Mouse (Mus musculus): ENCODE results near the gene Tdrkh. TPM values are rescaled to one million over a fixed set of nuclear protein-coding genes. Genes with fewer than 3 reads are reported as not detected.

Gene Tdrkh
- polyA plus RNA-seq, 1 experiment from 2014 or later, result 19.8 TPM

- H3K9me3 ChIP-seq (replicated peaks; ENCODE audit: control insufficient read depth, low read length), result no peaks in the 10 kb centered on the region
- H3K4me3 ChIP-seq (ENCODE audit: low read depth, low read length), result no peak overlapping the region
- DNase-seq (ENCODE audit: low spot score) (no peak), ATAC-seq (replicated peaks; ENCODE audit: insufficient number of reproducible peaks, low FRiP score, low TSS enrichment, low read depth) (no peak)
- 21% methylated on average over 13 of the region's 13 CpGs for WGBS
- no peak overlapping the region for H3K9ac ChIP-seq (replicated peaks; ENCODE audit: low read length)
- H3K27ac ChIP-seq (replicated peaks; ENCODE audit: low read depth, low read length), result no peak overlapping the region
- H3K4me1 ChIP-seq (ENCODE audit: control insufficient read depth, insufficient read depth, low read length), result peaks cover 6% of the 10 kb centered on the region; the same call in 1 of the 2 replicates
- H3K4me2 ChIP-seq (ENCODE audit: low read depth, low read length), result no peak overlapping the region
- H3K27me3 ChIP-seq (ENCODE audit: control insufficient read depth, insufficient read depth, low read length), result no peaks in the 10 kb centered on the region; the same call in 1 of the 2 replicates
- no peaks in the 10 kb centered on the region for H3K36me3 ChIP-seq (replicated peaks; ENCODE audit: control insufficient read depth, insufficient read depth, low read depth, low read length)
These were observed 35.8 kb upstream of the Tdrkh start for GRCm38 (mm10) chr3:94377028-94377923.

- Histone ChIP-seq H3K36me3 (replicated peaks; ENCODE audit: control insufficient read depth, insufficient read depth, low read depth, low read length) (no peaks in the 10 kb centered on the region), H3K4me2 (ENCODE audit: low read depth, low read length) (no peak overlapping the region), H3K9me3 (replicated peaks; ENCODE audit: control insufficient read depth, low read length) (no peaks in the 10 kb centered on the region), H3K27me3 (ENCODE audit: control insufficient read depth, insufficient read depth, low read length) (no peaks in the 10 kb centered on the region; the same call in 1 of the 2 replicates), H3K9ac (replicated peaks; ENCODE audit: low read length) (no peak overlapping the region), H3K27ac (replicated peaks; ENCODE audit: low read depth, low read length) (no peak overlapping the region), H3K4me1 (ENCODE audit: control insufficient read depth, insufficient read depth, low read length) (no peaks in the 10 kb centered on the region), H3K4me3 (ENCODE audit: low read depth, low read length) (no peak overlapping the region)
- no peak for DNase-seq (ENCODE audit: low spot score)
- no peak for ATAC-seq (replicated peaks; ENCODE audit: insufficient number of reproducible peaks, low FRiP score, low TSS enrichment, low read depth)
- WGBS, result 20% methylated on average over 9 of the region's 9 CpGs
These were observed 33.1 kb upstream of the Tdrkh start for GRCm38 (mm10) chr3:94379831-94380510.

GRCm38 (mm10) chr3:94382308-94382707 lies 30.8 kb upstream of the Tdrkh start:
- no peak overlapping the region for H3K27ac ChIP-seq (replicated peaks; ENCODE audit: low read depth, low read length)
- DNase-seq (ENCODE audit: low spot score) (no peak), ATAC-seq (replicated peaks; ENCODE audit: insufficient number of reproducible peaks, low FRiP score, low TSS enrichment, low read depth) (no peak)
- no peak overlapping the region for H3K4me3 ChIP-seq (ENCODE audit: low read depth, low read length)
- no peak overlapping the region for H3K4me2 ChIP-seq (ENCODE audit: low read depth, low read length)
- no peaks in the 10 kb centered on the region for H3K36me3 ChIP-seq (replicated peaks; ENCODE audit: control insufficient read depth, insufficient read depth, low read depth, low read length)
- 66% methylated on average over 5 of the region's 5 CpGs for WGBS
- H3K9me3 ChIP-seq (replicated peaks; ENCODE audit: control insufficient read depth, low read length), result no peaks in the 10 kb centered on the region
- H3K27me3 ChIP-seq (ENCODE audit: control insufficient read depth, insufficient read depth, low read length), result no peaks in the 10 kb centered on the region
- no peaks in the 10 kb centered on the region for H3K4me1 ChIP-seq (ENCODE audit: control insufficient read depth, insufficient read depth, low read length)
- H3K9ac ChIP-seq (replicated peaks; ENCODE audit: low read length), result no peak overlapping the region

GRCm38 (mm10) chr3:94383476-94383875 lies 29.6 kb upstream of the Tdrkh start:
- Histone ChIP-seq H3K4me2 (ENCODE audit: low read depth, low read length) (no peak overlapping the region), H3K4me1 (ENCODE audit: control insufficient read depth, insufficient read depth, low read length) (no peaks in the 10 kb centered on the region), H3K9ac (replicated peaks; ENCODE audit: low read length) (no peak overlapping the region), H3K36me3 (replicated peaks; ENCODE audit: control insufficient read depth, insufficient read depth, low read depth, low read length) (no peaks in the 10 kb centered on the region), H3K4me3 (ENCODE audit: low read depth, low read length) (no peak overlapping the region), H3K9me3 (replicated peaks; ENCODE audit: control insufficient read depth, low read length) (no peaks in the 10 kb centered on the region), H3K27me3 (ENCODE audit: control insufficient read depth, insufficient read depth, low read length) (no peaks in the 10 kb centered on the region), H3K27ac (replicated peaks; ENCODE audit: low read depth, low read length) (no peak overlapping the region)
- WGBS, result 64% methylated on average over 3 of the region's 3 CpGs
- DNase-seq (ENCODE audit: low spot score) (no peak), ATAC-seq (replicated peaks; ENCODE audit: insufficient number of reproducible peaks, low FRiP score, low TSS enrichment, low read depth) (no peak)

- H3K9me3 ChIP-seq (replicated peaks; ENCODE audit: control insufficient read depth, low read length), result no peaks in the 10 kb centered on the region
- H3K9ac ChIP-seq (replicated peaks; ENCODE audit: low read length), result no peak overlapping the region
- H3K36me3 ChIP-seq (replicated peaks; ENCODE audit: control insufficient read depth, insufficient read depth, low read depth, low read length), result no peaks in the 10 kb centered on the region
- H3K4me2 ChIP-seq (ENCODE audit: low read depth, low read length), result no peak overlapping the region
- ATAC-seq (replicated peaks; ENCODE audit: insufficient number of reproducible peaks, low FRiP score, low TSS enrichment, low read depth), result no peak
- H3K4me1 ChIP-seq (ENCODE audit: control insufficient read depth, insufficient read depth, low read length), result no peaks in the 10 kb centered on the region
- no peak overlapping the region for H3K27ac ChIP-seq (replicated peaks; ENCODE audit: low read depth, low read length)
- no peak overlapping the region for H3K4me3 ChIP-seq (ENCODE audit: low read depth, low read length)
- WGBS, result 70% methylated on average over 4 of the region's 4 CpGs
- DNase-seq (ENCODE audit: low spot score), result no peak
- no peaks in the 10 kb centered on the region for H3K27me3 ChIP-seq (ENCODE audit: control insufficient read depth, insufficient read depth, low read length)
These were observed 26.4 kb upstream of the Tdrkh start for GRCm38 (mm10) chr3:94386671-94387070.

GRCm38 (mm10) chr3:94387391-94387790 lies 25.7 kb upstream of the Tdrkh start:
- Histone ChIP-seq H3K9ac (replicated peaks; ENCODE audit: low read length) (no peak overlapping the region), H3K27ac (replicated peaks; ENCODE audit: low read depth, low read length) (no peak overlapping the region), H3K27me3 (ENCODE audit: control insufficient read depth, insufficient read depth, low read length) (no peaks in the 10 kb centered on the region), H3K4me3 (ENCODE audit: low read depth, low read length) (no peak overlapping the region), H3K4me1 (ENCODE audit: control insufficient read depth, insufficient read depth, low read length) (no peaks in the 10 kb centered on the region), H3K9me3 (replicated peaks; ENCODE audit: control insufficient read depth, low read length) (no peaks in the 10 kb centered on the region), H3K4me2 (ENCODE audit: low read depth, low read length) (no peak overlapping the region), H3K36me3 (replicated peaks; ENCODE audit: control insufficient read depth, insufficient read depth, low read depth, low read length) (no peaks in the 10 kb centered on the region)
- DNase-seq (ENCODE audit: low spot score) (no peak), ATAC-seq (replicated peaks; ENCODE audit: insufficient number of reproducible peaks, low FRiP score, low TSS enrichment, low read depth) (no peak)
- 85% methylated on average over 10 of the region's 10 CpGs for WGBS

- Histone ChIP-seq H3K4me3 (ENCODE audit: low read depth, low read length) (no peak overlapping the region), H3K27me3 (ENCODE audit: control insufficient read depth, insufficient read depth, low read length) (no peaks in the 10 kb centered on the region), H3K36me3 (replicated peaks; ENCODE audit: control insufficient read depth, insufficient read depth, low read depth, low read length) (no peaks in the 10 kb centered on the region), H3K9me3 (replicated peaks; ENCODE audit: control insufficient read depth, low read length) (no peaks in the 10 kb centered on the region), H3K27ac (replicated peaks; ENCODE audit: low read depth, low read length) (no peak overlapping the region), H3K4me2 (ENCODE audit: low read depth, low read length) (no peak overlapping the region), H3K4me1 (ENCODE audit: control insufficient read depth, insufficient read depth, low read length) (no peaks in the 10 kb centered on the region), H3K9ac (replicated peaks; ENCODE audit: low read length) (no peak overlapping the region)
- no peak for DNase-seq (ENCODE audit: low spot score)
- no peak for ATAC-seq (replicated peaks; ENCODE audit: insufficient number of reproducible peaks, low FRiP score, low TSS enrichment, low read depth)
- WGBS, result 78% methylated on average over 5 of the region's 5 CpGs
These were observed 25.0 kb upstream of the Tdrkh start for GRCm38 (mm10) chr3:94388047-94388446.

GRCm38 (mm10) chr3:94389420-94389819 lies 23.7 kb upstream of the Tdrkh start:
- no peaks in the 10 kb centered on the region for H3K4me1 ChIP-seq (ENCODE audit: control insufficient read depth, insufficient read depth, low read length)
- 95% methylated on average over 16 of the region's 16 CpGs for WGBS
- no peaks in the 10 kb centered on the region for H3K27me3 ChIP-seq (ENCODE audit: control insufficient read depth, insufficient read depth, low read length)
- no peak overlapping the region for H3K9ac ChIP-seq (replicated peaks; ENCODE audit: low read length)
- no peak for ATAC-seq (replicated peaks; ENCODE audit: insufficient number of reproducible peaks, low FRiP score, low TSS enrichment, low read depth)
- no peak overlapping the region for H3K27ac ChIP-seq (replicated peaks; ENCODE audit: low read depth, low read length)
- no peak overlapping the region for H3K4me2 ChIP-seq (ENCODE audit: low read depth, low read length)
- DNase-seq (ENCODE audit: low spot score), result no peak
- H3K4me3 ChIP-seq (ENCODE audit: low read depth, low read length), result no peak overlapping the region
- H3K9me3 ChIP-seq (replicated peaks; ENCODE audit: control insufficient read depth, low read length), result no peaks in the 10 kb centered on the region
- H3K36me3 ChIP-seq (replicated peaks; ENCODE audit: control insufficient read depth, insufficient read depth, low read depth, low read length), result no peaks in the 10 kb centered on the region
